Mouse (Mus musculus) lung, postnatal 4 days (tissue): ENCODE results near the gene Cdkn2d.
"Not testable (repeated sequence)": the region's sequence is repeated elsewhere in the genome, so short reads cannot be mapped to it uniquely, and the experiment has no call there.

Experiments
- DNase-seq, 2 experiments: peaks; one replicate each; pipeline ENCODE4 v3.0.0; 2021

Cdkn2d gene

DNA sequence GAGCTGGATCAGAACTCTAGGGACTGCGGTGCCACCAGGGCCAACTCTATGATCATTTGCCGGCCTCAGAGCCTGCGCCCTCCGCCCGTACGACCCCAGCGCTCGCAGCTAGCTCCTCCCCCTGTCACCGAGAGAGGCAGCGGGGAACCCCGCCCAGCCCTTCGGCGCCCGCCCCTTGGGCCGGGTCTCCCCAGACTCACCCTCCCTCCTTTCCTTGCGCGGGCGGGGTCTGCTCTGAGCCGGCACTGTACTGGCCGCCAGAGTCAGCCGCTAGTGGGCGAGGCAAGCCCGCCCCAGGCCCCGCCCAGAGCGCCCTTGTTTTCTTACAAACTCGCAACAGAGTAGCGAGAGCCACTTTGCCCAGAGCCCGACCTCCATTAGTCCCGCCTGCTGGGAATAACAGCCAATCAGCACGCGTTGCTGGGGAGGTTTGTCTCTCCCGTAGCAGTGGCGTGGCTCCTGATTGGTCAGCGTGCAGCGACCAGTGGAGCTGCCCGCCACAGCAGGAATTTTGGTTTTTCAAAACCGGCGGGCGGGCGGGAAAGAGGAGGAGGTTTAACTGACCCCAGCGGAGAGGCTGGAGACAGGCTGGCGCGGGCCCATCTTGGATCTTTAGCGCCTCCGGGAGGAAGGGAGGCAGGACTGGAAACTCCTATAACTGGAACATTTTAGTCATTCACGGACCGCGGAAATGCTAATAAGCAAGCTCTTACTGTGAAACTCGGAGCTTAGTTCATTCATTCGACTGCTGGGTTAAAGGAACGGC, at the start of gene Cdkn2d:
TSS of gene Cdkn2d (minus strand) at position 386 of the 766 bp plus-strand sequence.
- peak; percentile 100 for DNase-seq

DNA sequence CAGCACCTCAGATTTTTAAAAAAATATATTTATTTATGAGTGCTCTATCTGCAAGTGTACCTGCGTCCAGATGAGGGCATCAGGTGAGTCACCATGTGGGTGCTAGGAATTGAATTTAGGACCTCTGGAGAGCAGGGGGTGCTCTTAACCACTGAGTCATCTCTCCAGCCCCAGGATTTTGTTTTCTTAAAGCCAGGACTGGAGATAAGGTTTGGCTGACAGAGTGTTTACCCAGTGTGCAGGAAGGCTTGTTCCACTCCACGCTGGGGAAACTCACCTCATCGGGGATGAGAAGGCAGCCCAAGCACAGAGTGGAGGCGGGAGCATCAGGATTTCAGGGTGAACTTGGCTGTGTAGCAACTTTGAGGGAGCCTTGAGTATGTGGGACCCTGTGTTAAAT, 49.2 kb upstream of the Cdkn2d start:
- no peak for DNase-seq

DNA sequence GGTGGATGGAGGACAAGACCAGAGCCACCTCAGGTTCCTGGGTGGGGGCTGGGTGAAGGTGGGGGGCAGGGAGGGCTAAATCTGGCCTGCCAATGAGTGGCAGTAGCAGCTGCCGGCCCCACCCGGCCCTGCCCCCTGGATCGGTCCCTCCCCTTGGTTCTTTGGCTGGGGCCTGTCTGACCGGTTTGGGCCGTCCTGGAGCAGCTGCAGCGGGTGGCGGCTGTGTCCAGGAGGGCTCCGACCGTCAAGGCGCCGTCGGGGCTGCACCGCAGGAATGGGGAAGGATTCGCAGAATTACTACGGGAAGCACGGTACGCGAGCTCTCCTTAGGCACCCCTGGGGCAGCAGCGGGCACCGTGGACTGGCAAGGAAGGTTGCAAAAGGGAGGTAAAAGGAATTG, 46.4 kb upstream of the Cdkn2d start:
- DNase-seq: peak; percentile 77 to 86

DNA sequence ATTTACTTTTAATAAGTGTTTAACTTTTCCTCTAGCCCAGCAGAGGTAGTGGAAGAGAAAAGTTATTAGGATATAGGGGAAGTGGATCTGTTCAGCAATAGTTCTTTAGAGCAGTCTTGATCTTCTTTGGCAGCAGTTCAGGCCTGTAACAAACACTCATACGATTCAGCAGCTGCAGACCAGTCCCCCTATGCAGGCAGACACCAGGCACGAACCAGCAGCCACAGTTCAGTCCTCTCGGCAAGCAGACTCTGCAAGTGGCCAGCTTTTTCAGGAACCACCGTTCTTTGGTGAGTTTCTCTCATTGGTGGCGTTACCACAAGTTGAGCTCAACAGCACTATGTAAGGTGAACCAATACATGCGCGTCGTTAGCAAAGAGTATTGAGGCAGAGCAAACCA, 45.3 kb upstream of the Cdkn2d start:
- DNase-seq: no peak

DNA sequence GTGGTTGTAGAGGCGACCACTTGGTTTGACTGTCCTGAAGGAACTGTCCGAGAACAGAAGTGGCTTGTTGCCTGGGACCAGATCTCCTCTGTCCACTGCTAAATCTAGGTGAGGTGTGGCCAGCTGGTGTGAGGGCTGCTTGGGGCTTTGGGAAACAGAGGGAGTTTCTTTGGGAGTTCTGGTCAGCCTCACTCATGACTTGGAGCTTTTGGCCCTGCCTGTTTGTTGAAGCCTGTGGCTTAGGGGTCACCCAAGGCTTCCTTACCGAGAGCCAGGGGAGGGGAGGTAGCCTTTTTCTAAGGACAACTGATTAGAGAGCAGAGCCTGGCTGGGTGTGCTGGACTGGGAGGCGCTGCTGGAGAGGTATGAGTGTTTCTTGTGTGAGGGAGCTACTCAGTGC, 44.2 kb upstream of the Cdkn2d start:
- no peak for DNase-seq

DNA sequence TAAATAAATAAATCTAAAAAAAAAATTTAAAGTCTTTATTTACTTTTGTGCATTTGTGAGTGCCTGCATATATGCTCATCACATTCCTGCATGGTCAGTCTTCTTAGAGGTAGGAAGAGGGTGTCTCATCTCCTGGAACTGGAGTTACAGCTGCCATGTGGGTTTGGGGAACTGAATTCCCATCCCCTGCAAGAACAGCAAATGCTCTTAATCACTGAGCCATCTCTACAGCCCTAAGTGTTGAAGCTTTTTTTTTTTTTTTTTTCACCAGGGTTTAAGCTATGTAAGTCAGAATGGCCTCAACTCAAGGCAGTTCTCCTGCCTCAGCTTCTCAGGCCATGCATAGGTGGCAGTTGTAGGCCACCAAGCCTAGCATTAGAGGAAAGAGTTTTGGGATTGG, 43.5 kb upstream of the Cdkn2d start:
- no peak for DNase-seq

DNA sequence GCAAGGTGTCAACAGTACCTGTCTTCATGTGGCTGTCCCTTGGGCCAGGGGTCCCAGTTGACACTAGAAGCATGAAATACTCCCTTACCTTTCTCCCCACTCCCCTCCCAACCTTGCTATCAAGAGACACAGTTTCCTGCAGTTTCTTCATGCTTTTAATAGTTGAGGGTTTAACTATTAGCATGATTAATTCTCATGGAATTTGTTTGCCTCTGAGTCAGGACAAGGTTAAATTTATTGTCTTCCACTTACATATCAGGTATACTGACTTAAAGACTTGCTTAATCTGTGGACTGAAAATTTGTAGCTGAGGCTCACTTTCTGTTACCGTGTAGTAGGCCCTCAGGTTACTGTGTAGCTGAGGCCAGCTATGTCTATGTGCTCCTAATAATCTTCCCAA, 42.3 kb upstream of the Cdkn2d start:
- DNase-seq: no peak

DNA sequence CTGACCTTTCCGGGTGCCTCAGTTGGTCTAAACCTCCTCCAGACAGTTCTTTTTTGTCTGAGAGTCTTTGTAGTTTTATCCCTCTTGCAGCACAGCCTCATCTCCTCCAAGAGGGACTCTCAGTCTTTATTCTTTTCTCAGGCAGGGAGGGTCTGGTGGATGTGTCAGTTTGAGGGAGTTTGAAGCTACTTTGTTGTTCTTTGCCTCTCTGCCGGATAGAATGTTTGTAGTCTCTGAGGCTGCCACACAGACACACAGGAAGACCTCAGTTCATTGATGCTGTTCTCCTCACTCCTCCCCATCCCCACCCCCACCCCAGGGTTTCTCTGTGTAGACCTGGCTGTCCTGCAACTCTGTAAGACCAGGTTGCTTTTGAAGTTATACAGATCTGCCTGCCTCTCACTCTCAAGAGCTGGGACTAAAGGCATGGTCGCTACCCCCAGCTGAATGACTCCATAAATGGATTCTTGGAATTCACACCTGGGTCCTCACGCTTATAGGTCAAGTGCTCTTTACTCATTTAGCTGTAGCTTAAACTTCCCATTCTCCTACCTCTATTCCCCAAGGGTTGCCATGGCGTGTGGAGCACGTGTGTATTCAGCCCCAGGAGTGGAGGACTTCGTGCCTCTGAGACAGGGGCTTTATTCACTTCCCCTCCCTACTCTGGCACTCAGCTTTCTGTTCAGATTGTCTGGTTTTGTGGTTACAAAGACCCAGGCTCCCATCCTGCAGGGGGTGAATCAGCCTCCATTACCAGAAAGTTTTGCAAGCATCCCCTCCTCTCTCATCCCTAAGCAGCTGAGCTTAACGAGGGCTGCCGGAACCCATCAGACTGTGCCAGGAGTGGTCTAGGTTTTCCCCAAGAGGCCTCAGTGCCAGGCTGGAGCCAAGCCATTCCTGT, 41.2 kb upstream of the Cdkn2d start:
- no peak for DNase-seq

DNA sequence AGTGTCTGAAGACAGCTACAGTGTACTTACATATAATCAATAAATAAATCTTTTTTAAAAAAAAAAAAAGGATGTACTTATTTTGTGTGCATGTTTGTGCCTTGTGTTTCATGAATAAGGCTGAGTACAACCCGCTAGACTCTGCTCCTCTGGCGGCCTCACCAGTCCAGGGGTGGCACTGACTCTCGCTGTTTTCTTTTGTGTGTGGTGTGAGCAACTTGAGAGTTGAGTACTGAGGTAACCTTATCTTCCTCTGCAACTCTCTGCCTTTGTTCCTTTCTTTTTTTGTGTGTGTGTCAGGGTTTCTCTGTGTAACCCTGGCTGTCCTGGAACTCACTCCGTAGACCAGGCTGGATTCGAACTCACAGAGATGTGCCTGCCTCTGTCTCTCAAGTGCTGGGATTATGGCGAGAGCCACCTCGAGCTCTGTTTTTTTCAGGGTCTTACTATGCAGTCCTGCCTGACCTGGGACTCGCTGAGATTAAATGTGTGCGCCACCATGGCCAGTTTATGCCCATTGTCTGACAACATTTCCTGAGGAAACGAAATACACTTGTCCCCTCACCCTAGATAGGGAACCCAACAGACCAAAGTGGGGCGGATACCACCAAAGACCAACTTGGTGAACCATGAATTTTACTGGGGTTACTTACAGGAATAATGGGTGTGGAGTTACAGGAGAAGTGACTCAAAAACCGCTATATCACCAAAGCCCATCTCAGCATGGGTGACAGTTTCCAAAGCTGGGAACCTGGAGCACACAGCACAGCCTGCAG, 40.3 kb upstream of the Cdkn2d start:
- no peak for DNase-seq

DNA sequence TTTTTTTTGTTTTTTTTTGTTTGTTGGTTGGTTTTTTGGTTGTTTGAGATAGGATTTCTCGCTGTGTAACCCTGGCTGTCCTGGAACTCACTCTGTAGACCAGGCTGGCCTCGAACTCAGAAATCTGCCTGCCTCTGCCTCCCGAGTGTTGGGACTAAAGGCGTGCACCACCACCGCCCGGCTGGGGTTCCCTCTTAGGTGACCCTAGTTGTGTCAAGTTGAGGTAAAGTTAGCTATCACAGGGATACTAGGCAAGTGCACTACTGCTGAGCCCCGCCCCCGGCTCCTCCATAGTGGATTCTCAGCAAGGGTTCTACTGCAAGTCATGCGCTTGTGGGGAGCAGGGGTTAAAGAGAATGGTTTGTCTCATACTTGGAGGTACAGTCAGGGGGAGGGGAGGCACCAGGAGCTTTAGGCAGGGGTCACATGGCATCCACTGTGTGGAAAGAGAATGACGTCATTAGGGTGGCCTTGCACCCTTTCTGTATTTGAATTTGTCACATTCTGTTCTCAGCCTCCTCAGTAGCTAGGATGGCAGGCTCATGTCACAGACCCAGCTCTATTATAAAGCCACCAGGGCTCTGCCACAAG, 38.6 kb upstream of the Cdkn2d start:
- no peak for DNase-seq

DNA sequence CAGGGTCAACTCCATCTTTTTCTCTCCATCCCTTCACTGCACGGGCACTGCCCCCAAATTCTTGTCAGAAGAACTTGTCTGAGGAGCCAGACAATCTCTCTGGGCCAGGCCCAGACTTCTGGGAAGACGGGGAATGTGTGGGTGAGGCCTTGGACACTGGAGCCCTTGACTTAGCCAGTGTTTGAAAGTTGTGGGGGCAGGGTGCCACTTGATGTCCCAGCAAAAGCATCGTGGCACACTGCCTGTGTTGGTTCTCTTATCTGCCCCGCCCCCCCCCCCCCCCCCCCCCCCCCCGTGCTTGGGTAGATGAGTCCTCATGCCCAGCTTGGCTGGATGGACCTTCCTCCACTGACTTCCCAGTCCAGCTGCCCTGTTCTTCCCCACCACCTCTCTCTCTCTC, 37.8 kb upstream of the Cdkn2d start:
- DNase-seq: peak; percentile 68 to 88

DNA sequence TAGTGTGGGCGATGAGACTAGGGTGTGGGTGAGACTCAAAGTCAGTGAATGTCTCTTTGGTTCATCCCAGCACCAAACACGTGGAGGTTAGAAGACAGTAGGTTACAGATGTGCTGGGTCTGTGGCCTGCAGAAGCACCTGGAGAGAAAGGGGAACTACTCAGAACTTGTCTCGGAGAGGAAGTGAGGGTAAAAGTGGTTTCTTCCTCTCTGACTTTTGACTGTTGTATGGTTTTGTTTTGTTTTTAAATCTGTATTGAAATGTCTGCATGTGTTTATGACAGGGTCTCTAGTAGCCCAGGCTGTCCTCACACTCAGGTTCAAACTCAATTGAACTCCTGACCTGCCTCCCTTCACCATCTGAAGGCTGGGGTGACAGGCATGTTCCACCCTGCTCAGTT, 36.8 kb upstream of the Cdkn2d start:
- DNase-seq: no peak

DNA sequence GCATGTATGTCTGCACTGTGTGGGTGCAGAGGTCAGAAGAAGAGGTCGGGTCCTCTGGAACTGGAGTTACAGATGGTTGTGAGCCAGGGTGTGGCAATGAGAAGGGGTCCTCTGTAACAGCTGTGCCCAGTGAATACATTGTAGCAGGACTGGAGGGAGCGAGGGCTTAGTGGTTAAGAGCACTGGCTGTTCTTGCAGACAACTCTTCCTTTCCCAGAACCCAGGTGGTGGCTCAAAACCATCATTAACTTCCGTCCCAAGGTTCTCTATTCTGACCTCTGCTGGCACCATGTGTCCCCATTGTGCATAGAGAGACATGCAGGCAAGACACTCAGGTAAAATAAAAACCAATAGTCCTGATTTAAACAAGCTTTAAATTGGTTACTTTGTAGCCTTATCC, 36.4 kb upstream of the Cdkn2d start:
- no peak for DNase-seq

DNA sequence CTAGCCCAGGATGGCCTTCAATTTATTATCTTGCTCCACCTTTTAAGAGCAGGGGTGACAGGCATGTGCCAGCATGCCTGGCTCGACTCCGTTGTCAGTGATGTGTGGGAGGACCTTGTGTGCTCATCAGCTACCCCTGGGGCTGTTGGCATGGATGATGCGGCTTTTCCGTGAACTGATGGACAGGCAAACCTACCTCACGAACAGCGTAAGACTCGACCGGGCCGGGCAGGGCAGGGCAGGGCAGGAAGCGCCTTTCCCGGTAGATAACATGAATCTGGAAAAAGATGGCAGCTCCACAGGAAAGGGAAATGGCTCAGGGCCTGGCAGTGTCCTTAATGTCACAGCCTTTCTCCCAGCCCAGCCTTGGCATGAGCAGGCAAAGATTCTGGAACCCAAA, 33.1 kb upstream of the Cdkn2d start:
- DNase-seq: peak; percentile 58 to 80

DNA sequence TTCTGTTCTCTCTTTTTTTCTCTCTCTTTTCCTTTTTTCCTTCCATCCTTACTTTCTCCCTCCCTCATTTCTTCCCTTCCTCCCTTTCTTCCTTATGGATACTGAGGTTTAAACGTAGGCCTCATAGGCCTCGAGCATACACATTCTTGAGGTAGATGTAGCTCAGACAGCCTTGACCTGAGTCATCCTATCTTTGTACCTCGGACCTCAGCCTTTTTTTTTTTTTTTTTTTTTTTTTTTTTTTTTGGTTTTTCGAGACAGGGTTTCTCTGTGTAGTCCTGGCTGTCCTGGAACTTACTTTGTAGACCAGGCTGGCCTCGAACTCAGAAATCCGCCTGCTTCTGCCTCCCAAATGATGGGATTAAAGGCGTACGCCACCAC, 31.7 kb upstream of the Cdkn2d start:
- DNase-seq: not testable (repeated sequence)

DNA sequence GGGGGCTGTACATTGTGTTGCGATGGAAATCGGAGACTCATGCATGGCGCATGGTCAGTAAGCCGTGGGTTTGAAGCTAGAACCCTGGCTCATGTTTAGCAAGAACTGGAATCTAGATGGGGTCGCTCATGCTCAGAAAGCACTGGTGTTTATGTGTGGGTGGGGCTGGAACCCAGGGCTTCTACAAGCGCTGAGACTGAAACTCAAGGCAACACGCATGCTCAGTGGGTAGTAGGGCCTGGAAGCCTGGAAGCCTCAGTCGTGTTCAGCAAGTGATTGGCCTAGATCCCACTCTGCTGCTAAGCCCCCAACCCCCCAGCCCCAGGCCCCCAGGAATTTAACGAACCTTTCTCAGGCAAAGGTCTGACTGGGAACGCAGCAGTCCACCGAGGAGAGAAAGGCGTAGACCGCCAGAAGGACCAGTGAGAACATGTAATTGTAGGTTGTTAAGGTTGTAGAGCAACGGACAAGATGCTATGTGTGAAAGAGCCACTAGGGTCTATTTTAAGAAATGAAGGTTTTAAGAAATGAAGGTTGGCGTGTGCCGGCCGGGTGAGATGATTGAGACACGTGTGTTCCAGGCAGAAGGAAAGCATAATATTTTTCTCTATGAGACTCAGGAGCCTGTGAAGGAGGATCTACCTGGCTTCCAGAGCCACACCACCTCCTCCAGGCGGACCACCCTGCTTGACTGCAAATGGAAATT, 31.2 kb upstream of the Cdkn2d start:
- no peak for DNase-seq

DNA sequence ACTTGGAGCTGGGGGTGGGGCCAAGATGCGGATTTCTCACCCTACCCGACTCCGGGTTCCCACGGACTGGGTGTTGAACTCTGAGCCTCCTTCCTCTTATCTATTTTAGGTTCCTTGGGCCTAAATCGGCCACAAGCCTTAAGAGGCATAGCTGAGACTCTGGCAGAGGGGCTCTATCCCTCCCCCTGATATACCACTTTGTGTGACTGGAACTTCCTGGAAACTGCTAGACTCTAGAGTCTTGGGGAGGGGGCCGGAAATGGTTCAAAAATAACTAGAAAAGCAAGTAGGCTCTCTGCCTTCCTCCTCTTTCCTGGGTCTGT, 30.3 kb upstream of the Cdkn2d start:
- peak; percentile 64 to 67 for DNase-seq

DNA sequence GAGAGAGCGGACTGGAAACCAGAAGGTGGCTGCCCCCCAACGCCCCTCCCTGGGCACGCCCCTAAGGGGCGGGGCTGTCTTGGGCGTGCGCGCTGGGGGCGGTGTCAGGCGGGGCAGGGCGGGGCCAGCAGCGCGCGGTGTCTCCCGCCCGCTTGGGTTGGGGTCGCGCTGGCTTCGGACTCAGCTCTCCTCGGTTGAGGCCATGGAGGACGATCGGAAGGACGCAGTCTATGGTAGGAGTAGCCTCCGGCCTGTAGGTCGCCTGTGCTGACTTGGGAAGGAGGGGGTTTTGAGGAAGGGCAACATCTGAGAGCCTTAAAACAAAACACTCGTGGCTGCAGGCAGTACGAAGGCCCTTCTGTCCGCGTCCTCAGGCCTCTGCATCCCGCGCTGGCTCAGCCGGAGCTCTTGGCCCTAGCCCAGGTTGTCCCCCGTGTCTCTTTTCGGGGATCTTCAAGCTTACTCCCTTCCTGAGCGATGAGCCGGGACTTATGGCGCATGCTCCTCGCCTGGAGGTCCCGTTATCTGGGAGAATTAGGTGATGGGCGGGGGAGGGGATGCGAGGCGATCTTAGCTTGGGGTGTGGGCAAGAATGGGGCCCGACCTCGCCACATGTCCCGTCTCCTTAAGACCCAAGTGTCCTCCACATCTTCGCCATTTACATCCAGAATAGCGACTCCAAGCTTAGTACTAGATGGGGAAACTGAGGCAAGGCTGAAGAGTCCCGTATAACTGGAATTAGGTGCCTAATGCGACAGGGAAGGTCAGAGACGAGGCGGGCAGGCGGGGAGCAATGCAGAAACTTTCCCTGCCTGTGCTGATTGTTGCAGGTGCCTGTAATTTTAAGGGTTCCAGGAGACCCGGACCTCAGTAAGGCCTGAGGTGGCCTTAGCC, 29.7 kb upstream of the Cdkn2d start, which contains the start of gene Slc44a2:
TSS of gene Slc44a2 (plus strand) at position 80 of the 894 bp plus-strand sequence.
- DNase-seq: peak; percentile 92 to 93

DNA sequence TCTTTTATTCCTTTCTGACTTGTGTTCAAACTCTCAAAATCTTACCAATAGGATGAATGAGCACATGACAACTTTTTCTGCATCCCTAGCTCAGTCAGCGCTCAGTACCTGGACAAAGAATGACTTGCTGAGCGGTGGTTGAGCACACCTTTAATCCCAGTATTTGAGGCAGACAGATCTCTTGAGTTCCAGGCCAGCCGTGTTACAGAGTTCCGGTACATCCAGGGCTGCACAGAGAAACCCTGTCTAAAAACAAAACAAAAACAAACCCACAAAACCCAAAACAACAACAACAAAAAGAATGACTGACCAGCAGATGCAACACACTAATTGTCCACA, 29.0 kb upstream of the Cdkn2d start:
- DNase-seq: no peak

DNA sequence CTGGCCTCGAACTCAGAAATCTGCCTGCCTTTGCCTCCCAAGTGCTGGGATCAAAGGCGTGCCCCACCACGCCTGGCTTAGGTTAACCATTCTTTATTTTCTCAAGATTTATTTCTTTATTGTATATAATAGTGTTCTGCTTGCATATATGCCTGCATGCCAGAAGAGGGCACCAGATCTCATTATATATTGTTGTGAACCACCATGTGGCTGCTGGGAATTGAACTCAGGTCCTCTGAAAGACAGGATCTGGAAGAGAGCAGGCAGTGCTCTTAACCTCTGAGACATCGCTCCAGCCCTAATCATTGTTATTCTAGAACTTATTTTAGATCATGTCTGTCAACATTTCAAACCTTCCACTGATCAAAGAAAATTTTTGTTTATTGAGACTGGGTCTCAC, 28.3 kb upstream of the Cdkn2d start:
- no peak for DNase-seq

DNA sequence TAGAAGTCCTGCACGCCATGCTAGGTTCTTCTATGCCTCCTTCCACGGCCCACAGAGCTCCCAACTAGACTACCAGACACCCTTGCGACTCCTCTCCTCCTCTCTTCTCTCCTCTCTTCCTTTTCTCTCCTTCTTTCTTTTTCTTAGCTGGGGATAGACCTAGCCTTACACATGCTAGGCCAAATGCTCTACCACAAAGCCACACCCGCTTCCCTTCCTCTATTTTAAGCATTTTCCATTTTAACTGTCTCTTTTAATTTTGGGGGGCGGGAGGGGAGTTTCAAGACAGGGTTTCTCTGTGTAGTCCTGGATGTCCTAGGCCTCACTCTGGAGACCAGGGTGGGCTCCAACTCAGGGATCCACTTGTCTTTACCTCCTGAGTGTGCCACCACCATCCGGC, 27.6 kb upstream of the Cdkn2d start:
- no peak for DNase-seq
